Mouse (Mus musculus) stomach, adult 2 months (tissue): ENCODE data around the gene Mon1b. TPM values are rescaled to one million over a fixed set of nuclear protein-coding genes. Genes with fewer than 3 reads are reported as not detected.

ENCODE experiments used
- polyA plus RNA-seq: library from polyadenylated mRNA; depleted of rRNA; stranded (reverse); fragments of >200 nt; gene quantifications from 2 replicates; pipeline ENCODE4 v1.2.3, GENCODE M21; 2012; rRNA removed

The Mon1b gene
- 3.2 and 3.9 TPM in 2 replicates for polyA plus RNA-seq

DNA sequence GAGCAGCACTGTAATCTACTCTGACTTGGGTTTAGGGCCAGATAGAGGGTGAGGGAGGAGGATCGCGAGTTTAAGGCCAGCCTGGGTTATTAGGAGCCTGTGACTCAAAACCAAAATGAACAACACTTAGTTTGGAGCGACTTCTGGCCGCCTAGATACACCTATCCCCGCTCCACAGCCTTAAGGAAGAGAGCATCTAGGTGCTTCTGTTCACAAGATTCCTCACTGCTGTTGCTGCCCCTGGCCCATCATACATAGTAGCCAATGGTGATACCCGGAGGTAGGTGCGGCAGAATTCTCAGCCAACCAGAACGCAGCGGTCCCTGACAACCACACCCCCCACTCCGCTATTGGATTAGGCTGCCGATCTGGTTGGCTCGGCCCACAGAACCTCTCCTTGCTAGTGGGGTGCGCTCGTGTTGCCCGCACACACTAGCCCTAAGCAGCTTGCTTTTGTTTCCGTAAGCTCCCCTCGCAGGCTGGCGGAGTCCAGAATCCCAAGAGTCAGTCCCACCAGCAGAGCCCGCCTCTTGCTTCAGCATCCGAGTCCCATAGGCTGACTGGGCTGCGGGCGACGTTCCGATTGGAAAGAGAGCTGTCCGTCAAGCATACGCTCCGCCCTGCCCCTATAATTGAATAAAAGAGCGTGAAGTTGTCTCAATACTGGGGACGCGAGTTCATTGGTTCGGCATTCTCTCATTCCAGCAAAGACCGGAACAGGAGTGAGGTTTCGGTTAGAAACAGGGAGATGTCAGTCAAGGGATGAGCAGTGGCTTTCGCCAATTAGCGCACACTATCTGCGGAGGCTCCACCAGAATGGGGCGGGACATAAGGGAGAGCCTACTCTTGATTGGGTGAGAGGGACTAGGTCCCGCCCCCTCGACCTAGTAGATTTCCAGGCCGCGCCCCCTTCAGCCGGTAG, at the start of gene Mon1b:
Gene Mon1b, plus strand, starts transcription at position 918 of the 922 bp plus-strand sequence.

DNA sequence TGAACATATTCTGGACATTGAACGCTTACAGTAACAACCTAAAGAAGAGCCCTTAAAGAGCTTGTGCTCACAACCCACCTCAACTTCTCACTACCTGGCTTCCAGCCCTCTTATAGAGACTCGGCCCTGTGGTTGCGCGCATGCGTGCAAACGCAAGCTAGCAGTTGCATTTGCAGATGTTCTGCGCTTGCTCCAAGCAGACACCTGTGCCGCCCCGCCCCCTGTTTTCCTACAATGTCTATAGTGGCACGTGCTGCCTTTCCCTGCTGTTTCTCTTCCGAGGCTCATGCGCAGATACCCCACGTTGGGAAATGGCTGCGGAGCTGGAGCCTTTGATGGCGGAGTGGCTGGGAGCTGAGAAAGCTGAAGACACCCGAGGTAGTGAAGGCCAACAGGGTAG, 7.5 kb downstream of the Mon1b start, which contains the start of gene Syce1l:
Gene Syce1l, plus strand, starts transcription at position 288 of the 400 bp plus-strand sequence.

Other genes starting within 250 kb of the Mon1b start
- gene Syce1l, start 7.6 kb downstream of the Mon1b start, polyA plus RNA-seq: not detected in 2 replicates
- 0.06 and 0.09 TPM in 2 replicates for gene Adamts18, start 213.2 kb downstream of the Mon1b start, polyA plus RNA-seq